Mouse (Mus musculus): Measurements from ENCODE around the gene Armh1.
"Not testable (repeated sequence)": the region's sequence is repeated elsewhere in the genome, so short reads cannot be mapped to it uniquely, and the experiment has no call there.

The Armh1 gene

GRCm38 (mm10) chr4:117267831-117268437 is 16.0 kb upstream of the Armh1 start:
- no peak for DNase-seq

GRCm38 (mm10) chr4:117267284-117267683 is 15.4 kb upstream of the Armh1 start:
- peak; percentile 49 to 74 for DNase-seq

GRCm38 (mm10) chr4:117262987-117263386 is 11.1 kb upstream of the Armh1 start:
- no peak for DNase-seq

- DNase-seq = no peak
Observed at GRCm38 (mm10) chr4:117262101-117262913, 10.4 kb upstream of the Armh1 start.

- no peak for DNase-seq
Observed at GRCm38 (mm10) chr4:117261222-117261621, 9.3 kb upstream of the Armh1 start.

- DNase-seq = not testable (repeated sequence)
Observed at GRCm38 (mm10) chr4:117259909-117260308, 8.0 kb upstream of the Armh1 start.

GRCm38 (mm10) chr4:117254672-117255071 is 2.7 kb upstream of the Armh1 start:
- no peak for DNase-seq

- DNase-seq = no peak
Observed at GRCm38 (mm10) chr4:117254017-117254627, 2.2 kb upstream of the Armh1 start.

GRCm38 (mm10) chr4:117253218-117254016 is 1.5 kb upstream of the Armh1 start:
- no peak for DNase-seq

- DNase-seq = no peak
Observed at GRCm38 (mm10) chr4:117252755-117253154, 830 bp upstream of the Armh1 start.

- no peak for DNase-seq
Observed at GRCm38 (mm10) chr4:117252351-117252750, 426 bp upstream of the Armh1 start.

- no peak for DNase-seq
Observed at GRCm38 (mm10) chr4:117250982-117251381, 943 bp downstream of the Armh1 start.

- no peak for DNase-seq
Observed at GRCm38 (mm10) chr4:117240867-117241266, 11.1 kb downstream of the Armh1 start.

GRCm38 (mm10) chr4:117239153-117239552 is 12.8 kb downstream of the Armh1 start:
- DNase-seq = no peak

- DNase-seq = no peak
Observed at GRCm38 (mm10) chr4:117235822-117236221, 16.1 kb downstream of the Armh1 start.

GRCm38 (mm10) chr4:117234166-117234741 is 17.7 kb downstream of the Armh1 start:
- no peak for DNase-seq

- DNase-seq = no peak
Observed at GRCm38 (mm10) chr4:117231208-117231607, 20.7 kb downstream of the Armh1 start.

- no peak for DNase-seq
Observed at GRCm38 (mm10) chr4:117230331-117230730, 21.6 kb downstream of the Armh1 start.

GRCm38 (mm10) chr4:117229590-117229989 is 22.3 kb downstream of the Armh1 start:
- no peak for DNase-seq

GRCm38 (mm10) chr4:117225250-117225649 is 26.7 kb downstream of the Armh1 start:
- DNase-seq = no peak

GRCm38 (mm10) chr4:117224122-117224521 is 27.8 kb downstream of the Armh1 start:
- DNase-seq = no peak

GRCm38 (mm10) chr4:117223001-117223400 is 28.9 kb downstream of the Armh1 start:
- DNase-seq = no peak

GRCm38 (mm10) chr4:117221836-117222235 is 30.1 kb downstream of the Armh1 start:
- DNase-seq = no peak
